Mouse (Mus musculus) erythroblast, embryonic 14.5 days (primary cell): ENCODE measurements around the gene Neurl1b.

ENCODE experiments used
- GATA1 ChIP-seq: IDR thresholded peaks from 2 replicates; pipeline ENCODE4 v1.6.1; 2012; ENCODE audit warnings: low read length, inconsistent platforms, mixed read lengths
- TAL1 ChIP-seq: IDR thresholded peaks from 3 replicates; pipeline ENCODE4 v1.6.1; 2012; ENCODE audit warnings: low read length, inconsistent platforms, mixed read lengths

GRCm38 (mm10) chr17:26420491-26421247 is 6.0 kb downstream of the Neurl1b start:
- TF ChIP-seq GATA1 (no peak), TAL1 (no peak)
